Mouse (Mus musculus): ENCODE measurements at regions not wholly inside any gene's neighbourhood (a gene's known extent, or its start where the extent isn't known, plus 50 kb on each side); places are given as distances from the start of the nearest gene placed in this dataset.

GRCm38 (mm10) chr12:58027796-58028195 is 183.8 kb upstream of the Sstr1 start:
- ChIA-PET POLR2A (no interaction called here), CTCF (no interaction called here)

- POLR2A ChIA-PET: no interaction called here
- CTCF ChIA-PET: interaction anchor here in 1 of 4 experiments (0.5 kb wide), 1 partner anchor 36 kb away, joined by 4 read pairs; no protein-coding TSS in a partner anchor
Observed at GRCm38 (mm10) chr12:58056368-58056860, 155.2 kb upstream of the Sstr1 start.

- ChIA-PET CTCF (no interaction called here), POLR2A (no interaction called here)
Observed at GRCm38 (mm10) chr12:58067318-58068223, 144.0 kb upstream of the Sstr1 start.

- ChIA-PET CTCF (no interaction called here), POLR2A (no interaction called here)
Observed at GRCm38 (mm10) chr12:58087311-58087710, 124.3 kb upstream of the Sstr1 start.

GRCm38 (mm10) chr12:58112643-58113042 is 98.9 kb upstream of the Sstr1 start:
- POLR2A ChIA-PET: no interaction called here
- CTCF ChIA-PET: no interaction called here

GRCm38 (mm10) chr12:58139121-58139520 is 72.5 kb upstream of the Sstr1 start:
- ChIA-PET POLR2A (no interaction called here), CTCF (no interaction called here)

GRCm38 (mm10) chr12:58151883-58152282 is 59.7 kb upstream of the Sstr1 start:
- ChIA-PET CTCF (no interaction called here), POLR2A (no interaction called here)

Measured in embryonic stem cell, embryonic (primary cell).